Mouse (Mus musculus): ENCODE measurements around the gene Ptges3l. TPM values are rescaled to one million over a fixed set of nuclear protein-coding genes. Genes with fewer than 3 reads are reported as not detected.
"Not testable (repeated sequence)": the region's sequence is repeated elsewhere in the genome, so short reads cannot be mapped to it uniquely, and the experiment has no call there.

The Ptges3l gene
- 10 to 100 TPM; 82.1 to 86.1 (median 84.0) TPM for total RNA-seq (2022)

DNA sequence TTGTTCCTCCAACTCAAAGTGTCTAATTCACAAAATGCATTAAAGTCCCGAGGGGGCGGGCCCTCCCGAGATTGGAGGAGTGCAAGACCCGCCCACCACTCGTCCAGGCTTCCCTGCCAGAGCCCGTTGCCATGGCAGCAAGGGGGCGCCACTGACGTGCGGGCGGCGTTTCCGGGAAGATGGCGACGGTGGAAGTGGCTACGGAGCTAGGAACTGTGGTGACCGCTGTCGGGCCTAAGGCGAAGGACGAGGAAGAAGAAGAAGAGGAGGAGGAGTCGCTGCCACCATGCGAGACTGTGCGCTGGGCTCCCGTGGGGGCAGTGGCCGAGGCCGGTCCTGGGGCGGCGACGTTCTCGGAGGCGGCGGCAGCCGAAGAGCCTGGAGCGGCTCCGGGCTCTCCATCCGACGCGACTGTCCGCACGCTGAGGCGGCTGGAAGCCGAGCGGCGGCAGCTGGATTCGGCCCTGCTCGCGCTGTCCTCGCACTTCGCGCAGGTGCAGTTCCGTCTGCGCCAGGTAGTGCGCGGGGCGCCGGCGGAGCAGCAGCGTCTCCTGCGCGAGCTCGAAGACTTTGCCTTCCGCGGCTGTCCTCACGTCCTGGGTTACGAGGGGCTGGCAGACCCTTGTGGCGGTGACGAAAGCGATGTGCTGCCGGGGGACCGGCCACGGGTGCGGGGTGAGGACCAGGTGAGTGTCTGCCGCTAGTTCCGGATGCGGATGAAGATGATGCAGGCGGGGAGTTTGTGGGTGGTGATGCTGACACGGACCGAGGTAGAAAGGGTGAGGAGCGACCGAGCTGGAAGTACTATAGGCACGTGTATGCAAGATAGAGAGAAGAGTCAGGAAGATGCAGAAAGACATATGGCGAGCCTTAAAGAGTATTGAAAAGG lies at the start of gene Ptges3l, which contains the start of gene Rundc1:
Ptges3l (minus strand) TSS at position 409 of the 889 bp plus-strand sequence.
Rundc1 (plus strand) TSS at position 161 of the 889 bp plus-strand sequence.
- peak; percentile 96 for DNase-seq (ENCODE audit: low spot score in 2 of 2)

DNA sequence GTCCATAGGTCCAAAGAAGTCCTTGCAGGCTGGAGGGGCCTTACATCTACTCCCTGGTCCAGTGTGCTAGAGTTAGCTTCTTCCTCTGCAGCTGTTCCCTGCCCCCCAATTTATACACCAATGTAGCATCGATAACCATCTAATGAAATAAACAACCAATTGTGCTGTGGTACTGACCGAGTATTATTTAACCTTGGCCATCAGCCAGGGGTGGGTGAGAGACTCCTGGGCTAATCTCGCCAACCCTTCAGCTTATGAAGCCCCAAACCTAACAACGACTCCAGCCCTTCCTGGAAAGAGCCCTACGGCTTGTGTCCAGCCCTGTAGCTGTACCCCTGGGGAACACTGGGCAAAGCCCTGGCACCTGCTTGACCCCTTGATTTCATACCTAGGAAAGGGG lies 49.2 kb upstream of the Ptges3l start:
- no peak for DNase-seq (ENCODE audit: low spot score in 2 of 2)

DNA sequence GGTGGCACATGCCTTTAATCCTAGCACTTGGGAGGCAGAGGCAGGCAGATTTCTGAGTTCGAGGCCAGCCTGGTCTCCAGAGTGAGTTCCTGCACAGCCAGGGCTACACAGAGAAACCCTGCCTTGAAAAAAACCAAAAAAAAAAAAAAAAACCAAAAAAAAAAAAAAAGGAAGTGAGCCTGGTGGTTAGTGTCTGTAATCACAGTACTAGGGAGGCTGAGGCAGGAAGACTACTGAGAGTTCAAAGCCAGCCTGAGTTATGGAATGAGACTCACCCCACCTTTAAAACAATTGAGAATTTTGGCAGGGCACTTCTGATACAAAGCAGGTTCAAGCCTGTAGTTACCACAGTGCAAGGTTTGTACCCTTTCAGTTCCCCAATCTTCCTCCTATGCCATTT lies 48.6 kb upstream of the Ptges3l start:
- DNase-seq (ENCODE audit: low spot score in 2 of 2), result not testable (repeated sequence)

DNA sequence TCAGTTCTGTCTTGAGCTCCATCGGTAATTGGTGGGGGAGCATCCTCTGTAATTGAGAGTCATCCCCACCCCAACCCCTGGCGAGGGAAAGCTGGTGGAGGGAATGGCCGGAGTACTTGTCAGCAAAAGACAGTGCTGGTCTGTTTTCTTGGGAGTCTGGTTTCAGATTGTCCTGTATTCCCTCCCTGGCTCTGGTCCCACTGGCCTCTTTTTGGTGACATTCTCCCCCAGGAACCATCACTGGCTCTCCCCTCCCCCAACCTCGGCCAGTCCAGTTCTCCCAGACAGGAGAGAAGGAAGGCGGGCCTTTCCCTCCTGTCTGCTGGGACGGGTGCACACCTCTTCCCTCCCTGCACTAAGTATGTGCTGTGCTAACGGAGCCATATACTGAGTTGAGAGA lies 47.2 kb upstream of the Ptges3l start:
- DNase-seq (ENCODE audit: low spot score in 2 of 2), result no peak

DNA sequence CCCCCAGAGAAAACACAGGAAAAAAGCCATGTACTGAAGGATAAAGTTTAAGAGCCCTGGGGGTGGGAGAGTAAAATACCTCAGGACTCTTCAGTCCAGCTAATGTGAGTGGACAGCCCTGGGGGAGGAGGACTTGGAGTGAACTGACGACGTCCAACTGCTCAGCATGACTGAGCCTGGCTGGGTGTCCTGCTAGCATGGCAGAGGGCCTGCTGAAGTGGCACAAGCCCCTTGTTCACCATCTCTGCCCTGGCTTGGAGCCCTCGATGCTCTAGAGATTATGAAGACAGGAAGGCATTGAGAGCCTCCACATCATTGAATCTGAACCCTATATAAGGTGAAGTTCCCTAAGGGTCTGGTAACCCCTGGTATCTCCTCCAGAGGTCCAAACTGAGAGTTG lies 46.8 kb upstream of the Ptges3l start:
- DNase-seq (ENCODE audit: low spot score in 2 of 2), result no peak

DNA sequence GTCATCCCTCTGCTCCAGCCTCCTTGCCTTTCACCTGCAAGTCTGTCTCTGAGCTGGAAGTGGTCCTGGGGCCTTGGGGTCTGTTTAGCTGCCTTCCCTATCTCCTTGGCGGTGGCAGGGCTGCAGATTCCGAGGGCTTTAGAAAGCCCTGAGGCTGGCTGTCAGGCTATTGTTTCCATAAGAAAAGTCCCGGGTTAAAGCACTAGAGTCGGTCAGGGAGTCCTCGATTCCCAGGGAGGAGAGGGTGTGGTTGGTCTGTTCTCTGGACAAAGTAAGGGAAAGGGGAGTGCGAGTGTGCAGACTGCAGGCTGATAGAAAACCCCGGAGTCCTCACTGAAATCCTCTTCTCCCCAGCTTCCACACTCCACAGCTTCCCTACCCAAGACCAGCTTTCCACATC lies 45.1 kb upstream of the Ptges3l start:
- no peak for DNase-seq (ENCODE audit: low spot score in 2 of 2)

DNA sequence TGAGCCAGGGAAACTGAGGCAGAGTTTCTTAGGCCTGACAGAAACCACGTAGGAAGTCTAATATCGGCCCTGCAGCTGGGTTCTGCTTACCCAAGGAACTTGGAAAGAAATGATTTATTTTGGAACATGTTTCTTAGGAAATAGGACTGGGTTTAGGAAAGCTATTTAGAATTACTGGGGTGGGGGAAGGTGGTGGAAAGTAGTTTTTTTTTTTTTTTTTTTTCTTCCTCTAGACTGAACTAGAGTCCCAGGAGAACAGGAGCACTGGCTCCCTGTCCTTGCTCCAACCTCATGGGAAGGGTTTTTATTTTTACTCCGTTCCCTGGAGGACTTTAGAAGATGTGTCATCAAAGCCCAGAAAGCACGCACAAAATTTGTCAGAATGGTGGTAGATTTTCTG lies 44.0 kb upstream of the Ptges3l start:
- no peak for DNase-seq (ENCODE audit: low spot score in 2 of 2)

DNA sequence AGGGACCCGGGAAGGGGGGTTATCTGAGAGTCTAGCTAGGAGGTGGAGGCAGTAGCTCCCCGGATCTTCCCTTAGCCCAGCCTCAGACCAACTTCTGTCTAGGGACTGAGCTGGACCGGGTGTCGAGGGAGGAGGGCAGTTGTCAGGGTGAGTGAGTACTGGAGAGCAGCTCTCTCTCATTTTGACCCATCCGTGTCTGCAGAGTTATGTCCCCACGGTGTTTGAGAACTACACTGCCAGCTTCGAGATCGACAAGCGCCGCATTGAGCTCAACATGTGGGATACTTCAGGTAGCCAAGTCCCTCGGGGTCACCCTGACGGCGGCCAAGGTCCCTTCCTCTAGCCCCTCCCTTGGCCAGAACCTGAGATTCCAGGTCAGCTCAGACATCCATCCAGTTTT lies 43.6 kb upstream of the Ptges3l start:
- DNase-seq (ENCODE audit: low spot score in 2 of 2), result no peak

DNA sequence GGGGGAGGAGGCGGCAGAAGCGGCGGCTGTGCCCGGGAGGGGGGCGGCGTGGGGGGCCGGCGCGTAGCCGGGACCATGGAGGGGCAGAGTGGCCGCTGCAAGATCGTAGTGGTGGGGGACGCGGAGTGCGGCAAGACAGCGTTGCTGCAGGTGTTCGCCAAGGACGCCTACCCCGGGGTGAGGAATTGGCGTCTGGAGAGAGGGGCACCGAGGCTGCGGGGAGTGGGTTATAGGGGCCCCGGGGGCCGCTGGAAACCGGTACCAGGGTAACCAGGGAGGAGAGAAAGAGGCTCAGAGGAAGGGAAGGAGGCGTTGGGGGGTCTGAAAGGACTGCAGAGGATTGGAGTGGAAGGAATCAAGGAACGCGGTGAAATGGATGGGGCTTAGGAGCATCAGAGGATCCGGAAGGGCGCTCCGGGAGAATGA lies 43.1 kb upstream of the Ptges3l start:
- no peak for DNase-seq (ENCODE audit: low spot score in 2 of 2)

DNA sequence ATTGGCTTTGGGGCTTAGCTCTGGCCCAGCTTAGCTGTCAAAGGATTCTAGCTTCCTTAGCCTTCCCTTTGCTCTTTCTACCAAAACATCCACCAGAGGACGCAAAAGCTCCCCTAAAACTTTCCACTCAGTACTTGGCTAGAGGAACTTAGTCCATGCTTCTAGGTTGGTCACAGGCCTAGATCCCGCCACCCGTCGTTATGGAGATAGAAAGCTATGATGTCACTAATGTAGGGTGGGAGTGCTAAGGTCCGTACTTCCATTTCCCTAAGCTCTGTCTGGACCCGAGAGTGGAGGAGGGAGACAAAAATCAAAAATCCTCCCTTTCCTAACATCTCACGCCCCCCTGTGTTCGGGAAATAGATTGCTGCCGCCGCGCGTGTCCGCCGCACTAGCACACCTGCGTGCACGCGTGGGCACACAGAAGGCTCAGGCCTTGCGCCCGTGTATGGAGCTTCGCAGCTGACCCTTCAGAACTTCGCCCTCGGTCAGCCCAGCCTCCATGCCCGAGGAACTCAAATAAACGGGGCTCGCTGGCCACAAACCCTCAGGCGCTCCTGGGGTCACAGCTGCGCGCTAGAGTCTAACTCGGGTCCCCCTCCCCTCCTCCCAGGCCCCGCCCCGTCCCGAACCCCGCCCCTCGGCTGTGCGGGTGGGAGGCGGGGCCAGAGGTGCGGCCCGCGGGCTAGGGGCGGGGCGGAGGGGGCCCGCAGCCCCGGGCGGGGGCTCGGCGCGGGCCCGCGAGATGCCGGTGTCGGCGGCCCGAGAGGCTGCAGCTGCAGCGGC lies 42.5 kb upstream of the Ptges3l start:
- DNase-seq (ENCODE audit: low spot score in 2 of 2), result peak; percentile 27 to 41

DNA sequence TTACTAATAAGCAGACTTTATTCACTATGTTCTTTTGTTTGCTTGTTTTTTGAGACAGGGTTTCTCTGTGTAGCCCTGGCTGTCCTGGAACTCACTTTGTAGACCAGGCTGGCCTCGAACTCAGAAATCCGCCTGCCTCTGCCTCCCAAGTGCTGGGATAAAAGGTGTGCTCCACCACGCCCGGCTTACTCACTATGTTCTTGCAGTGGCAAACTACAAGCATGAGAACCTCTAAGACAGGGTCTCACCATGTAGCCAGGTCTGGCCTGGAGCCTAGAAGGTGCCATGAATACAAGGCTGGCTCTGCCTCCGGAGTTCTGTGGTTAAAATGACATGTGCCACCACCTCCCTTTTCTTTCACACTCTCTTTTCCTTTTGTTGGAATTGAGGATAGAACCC lies 41.4 kb upstream of the Ptges3l start:
- not testable (repeated sequence) for DNase-seq (ENCODE audit: low spot score in 2 of 2)

DNA sequence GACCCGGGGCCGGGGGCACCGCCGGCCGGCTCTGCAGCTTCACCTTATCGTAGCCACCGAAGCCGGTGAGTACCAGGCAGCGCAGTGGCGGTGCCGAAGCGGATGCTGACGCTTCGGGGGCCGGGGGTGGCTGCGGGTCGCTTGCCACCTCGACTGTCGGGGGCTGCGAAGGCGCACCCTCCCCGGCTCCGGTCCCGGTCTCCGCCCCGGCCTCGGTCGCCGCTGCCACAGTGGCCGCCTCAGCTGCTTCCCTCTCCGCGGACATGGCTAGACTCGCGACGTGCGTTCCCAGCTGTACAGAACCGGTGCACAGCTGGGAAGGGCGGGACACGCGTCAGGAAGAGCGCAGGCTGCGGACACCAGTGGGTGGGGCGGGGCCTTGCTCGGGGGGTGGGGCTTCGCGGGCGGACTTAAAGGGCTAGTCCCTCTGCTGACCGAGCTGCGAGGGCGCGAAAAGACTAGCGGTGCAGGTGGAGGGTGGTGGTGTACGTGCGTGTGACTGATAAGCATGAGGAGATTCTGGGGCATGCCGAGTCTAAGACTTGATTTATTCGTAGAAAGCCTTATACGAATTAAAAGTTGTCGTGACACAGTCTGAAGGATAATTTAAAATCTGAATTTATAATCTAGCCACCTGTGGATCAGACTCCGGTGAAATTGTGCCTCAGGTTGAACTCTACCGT lies 40.9 kb upstream of the Ptges3l start, which contains the start of gene Vat1:
Vat1 (minus strand) TSS at position 362 of the 683 bp plus-strand sequence.
- peak; percentile 32 to 56 for DNase-seq (ENCODE audit: low spot score in 2 of 2)

DNA sequence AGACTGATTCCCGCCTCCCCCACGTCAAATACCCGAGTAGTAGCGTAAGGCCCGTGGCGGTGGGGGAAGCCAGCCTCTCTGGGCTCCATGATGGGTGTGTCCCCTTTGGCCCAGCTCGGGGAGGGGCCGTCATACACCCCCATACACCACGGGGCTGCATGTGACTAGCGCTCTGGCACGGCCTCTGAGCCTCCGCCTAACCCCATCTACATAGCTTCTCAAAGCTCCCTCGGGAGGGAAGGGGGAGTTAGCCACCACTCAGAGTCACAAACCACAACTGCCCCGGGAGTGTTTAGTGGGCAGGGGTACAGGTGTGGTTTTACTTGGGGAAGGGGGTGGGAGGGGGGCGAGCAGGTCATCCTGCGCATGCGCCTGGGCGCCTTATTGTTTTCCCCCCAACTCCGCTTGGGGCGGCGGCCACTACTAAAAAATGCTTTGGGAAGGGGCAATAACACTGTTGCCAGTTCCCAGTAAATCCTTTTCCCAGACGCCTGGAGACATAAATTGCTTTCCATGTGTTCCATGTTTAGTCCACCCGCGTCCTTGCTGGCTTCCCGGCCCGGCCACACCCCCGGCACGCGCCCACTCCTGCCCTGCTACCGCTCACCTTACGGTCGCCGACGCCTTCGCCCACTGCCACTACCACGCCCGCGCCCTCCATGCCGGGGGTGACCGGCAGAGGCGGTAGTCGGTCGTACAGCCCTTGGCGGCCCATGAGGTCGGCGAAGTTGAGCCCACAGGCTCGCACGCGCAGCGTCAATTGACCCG lies 40.2 kb upstream of the Ptges3l start:
- DNase-seq (ENCODE audit: low spot score in 2 of 2), result peak; percentile 67 to 77

DNA sequence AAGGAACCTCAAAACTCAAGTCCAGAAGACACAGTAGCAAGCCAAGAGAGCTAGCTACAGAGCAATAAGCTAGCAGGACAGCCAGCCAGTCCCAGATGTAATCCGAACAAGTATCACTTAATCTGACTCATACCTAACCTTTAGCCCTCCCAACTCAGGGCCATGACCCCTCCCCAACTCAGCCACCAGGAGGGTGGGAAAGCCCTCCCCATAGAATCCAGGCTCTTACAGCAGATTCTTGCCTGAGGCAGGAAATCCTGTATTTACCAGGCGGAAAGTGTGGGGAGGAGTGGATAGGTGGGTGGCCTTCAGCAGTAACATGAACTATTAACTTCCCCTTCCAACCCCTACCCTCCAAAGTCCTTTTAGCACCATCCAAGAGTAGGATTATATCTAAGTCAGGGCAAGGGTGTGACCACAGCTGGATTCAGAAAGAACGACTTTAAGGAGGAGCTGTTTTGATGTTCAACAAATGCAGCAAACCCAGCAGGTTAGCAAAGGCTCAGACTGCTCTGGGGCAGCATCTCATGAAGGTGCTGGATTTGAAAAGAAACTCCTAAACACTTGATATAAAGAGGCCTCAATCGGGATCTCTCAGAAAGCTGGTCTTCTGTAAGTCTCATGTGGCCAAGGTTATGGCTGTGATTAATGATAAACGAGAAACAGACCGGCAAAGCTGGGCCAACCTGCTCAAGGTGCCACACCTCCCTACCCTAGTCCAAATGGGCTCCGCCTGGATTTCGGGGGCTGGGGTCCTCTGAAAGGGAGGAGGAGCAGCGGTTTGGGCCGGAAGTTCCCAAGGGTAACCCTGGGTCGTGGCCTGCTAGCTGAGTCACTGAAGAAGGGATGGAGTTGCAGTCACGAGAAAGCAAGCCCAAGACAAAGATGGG lies 39.3 kb upstream of the Ptges3l start, which contains the start of gene Rnd2:
Rnd2 (plus strand) TSS at position 789 of the 890 bp plus-strand sequence.
- no peak for DNase-seq (ENCODE audit: low spot score in 2 of 2)

DNA sequence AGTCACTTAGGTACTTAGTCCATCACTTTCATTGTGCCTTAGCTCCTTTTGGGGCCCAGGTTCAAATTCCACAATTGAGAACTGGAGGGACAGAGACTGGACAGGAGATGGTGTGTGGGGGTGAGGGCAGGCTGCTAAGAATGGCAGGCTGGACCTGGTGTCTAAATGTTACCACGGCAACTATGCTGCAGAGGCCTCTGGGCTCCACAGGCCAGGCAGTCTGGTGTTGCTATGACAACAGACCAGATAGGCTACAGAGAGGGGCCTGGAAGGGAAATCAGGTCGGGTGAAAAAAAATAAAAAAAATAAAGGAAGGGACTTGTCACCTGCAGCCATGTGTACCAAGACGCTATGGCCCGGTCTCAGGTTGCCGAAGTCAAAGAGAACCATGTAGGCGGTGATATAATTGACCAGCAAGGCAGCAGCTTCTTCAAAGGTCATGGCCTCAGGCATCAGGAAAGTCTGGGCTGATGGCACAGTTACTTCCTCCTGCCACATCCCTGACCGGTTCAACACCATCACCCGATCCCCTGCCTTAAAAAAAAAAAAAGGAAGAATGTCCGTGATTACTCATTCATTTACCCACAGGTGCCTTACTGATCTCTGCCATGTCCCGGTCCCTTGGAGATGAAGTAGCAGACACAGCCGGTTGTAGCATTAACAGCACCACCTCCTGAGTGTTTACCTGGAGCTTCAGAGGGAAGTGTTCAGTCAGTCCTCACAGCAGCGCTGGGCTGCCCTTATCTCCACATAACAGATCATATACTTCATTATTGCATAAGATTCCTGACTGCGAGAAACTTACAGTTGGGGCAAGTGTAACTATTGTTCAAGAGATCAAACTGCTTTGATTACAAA lies 37.7 kb upstream of the Ptges3l start:
- DNase-seq (ENCODE audit: low spot score in 2 of 2), result no peak

DNA sequence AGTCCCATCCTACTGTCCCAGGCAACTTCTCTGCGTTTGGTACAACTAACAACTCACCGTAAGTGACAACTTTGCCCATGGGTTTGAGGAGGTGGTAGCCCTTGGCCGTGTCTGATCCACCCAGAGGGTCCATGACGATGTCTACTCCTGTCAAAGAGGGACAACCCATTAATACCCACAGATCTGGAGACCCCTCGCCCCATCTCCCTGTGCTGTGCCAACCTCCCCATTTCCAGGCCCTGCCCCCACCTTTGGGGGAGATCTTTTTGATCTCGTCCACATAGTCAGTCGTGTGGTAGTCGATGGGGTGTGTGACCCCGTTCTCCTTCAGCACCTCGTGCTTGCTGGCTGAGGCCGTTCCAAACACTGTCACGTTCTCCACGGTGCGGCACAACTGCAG lies 37.0 kb upstream of the Ptges3l start:
- DNase-seq (ENCODE audit: low spot score in 2 of 2), result no peak

DNA sequence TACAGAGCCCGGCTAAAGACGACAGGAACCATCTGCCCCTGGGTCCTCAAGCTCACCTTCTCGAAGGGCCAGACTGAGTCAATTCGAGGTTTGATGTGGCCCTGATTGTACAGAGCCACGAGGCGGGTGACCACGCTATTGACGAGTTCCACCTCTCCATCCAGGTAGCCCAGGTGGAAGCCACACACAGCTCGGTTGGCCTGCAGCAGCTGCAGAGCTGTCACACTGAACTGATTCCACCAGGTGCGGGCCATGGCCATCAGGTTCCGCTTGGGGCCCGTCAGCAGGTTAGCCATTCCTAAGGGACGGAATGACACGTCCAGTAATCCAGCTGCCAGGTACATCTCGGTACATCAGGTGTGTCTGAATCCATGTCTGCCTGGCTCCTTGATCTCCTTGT lies 35.2 kb upstream of the Ptges3l start:
- DNase-seq (ENCODE audit: low spot score in 2 of 2), result no peak

DNA sequence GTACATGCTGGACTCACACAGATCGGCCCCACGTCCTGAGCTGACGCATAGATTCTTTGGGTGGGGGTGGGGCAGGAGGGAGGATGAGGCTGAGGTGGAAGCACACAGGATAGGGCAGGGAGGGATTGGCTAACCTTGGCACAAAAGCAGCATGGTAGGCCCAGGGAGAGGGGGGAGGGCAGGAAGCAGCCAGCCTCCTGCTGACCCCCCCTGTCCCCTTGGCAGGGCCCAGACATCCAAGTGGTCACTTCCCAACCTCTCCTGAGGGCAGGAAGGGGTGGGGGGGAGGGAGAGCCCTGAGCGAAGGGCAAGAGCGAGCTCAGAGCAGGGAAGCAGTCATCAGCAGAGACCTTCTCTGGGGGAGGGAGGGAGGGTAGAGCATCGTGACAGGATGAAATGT lies 34.6 kb upstream of the Ptges3l start:
- no peak for DNase-seq (ENCODE audit: low spot score in 2 of 2)

DNA sequence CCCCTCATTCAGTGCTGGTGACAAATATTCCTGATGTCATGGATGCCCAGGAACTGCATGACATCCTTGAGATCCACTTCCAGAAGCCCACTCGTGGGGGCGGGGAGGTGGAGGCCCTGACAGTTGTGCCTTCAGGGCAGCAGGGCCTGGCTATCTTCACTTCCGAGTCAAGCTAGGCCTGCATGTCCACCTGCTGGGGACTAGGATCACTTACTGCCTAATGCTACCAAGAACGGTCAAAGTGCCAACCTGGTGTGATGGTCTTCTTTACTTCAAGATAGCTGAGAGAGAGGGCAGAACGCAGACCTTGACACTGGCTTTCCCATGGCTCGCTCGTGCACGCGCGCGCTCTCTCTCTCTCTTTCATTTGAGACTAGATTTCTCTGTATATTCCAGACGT lies 33.1 kb upstream of the Ptges3l start:
- no peak for DNase-seq (ENCODE audit: low spot score in 2 of 2)

Data from gastrocnemius, adult 8-10 months (tissue).